Mouse (Mus musculus): Measurements from ENCODE around the gene Cblc. TPM values are rescaled to one million over a fixed set of nuclear protein-coding genes. Genes with fewer than 3 reads are reported as not detected.

Cblc gene
- polyA plus RNA-seq, 1 experiment from 2014 or later = 0.59 TPM

GRCm38 (mm10) chr7:19768251-19768650, 28.4 kb downstream of the Cblc start:
- no peak overlapping the region for H3K4me2 ChIP-seq (replicated peaks; ENCODE audit: low read depth, low read length)
- ATAC-seq (ENCODE audit: low FRiP score) (no peak), DNase-seq (ENCODE audit: low spot score) (no peak)
- H3K4me1 ChIP-seq (replicated peaks; ENCODE audit: control insufficient read depth, insufficient read depth, low read length) = peaks cover 6% of the 10 kb centered on the region
- H3K27me3 ChIP-seq (ENCODE audit: control insufficient read depth, insufficient read depth, low read length) = peaks cover 18% of the 10 kb centered on the region
- H3K36me3 ChIP-seq (ENCODE audit: control insufficient read depth, insufficient read depth, low read length) = no peaks in the 10 kb centered on the region
- no peak overlapping the region for H3K4me3 ChIP-seq (ENCODE audit: low read depth, low read length)
- H3K27ac ChIP-seq (ENCODE audit: low read depth, low read length) = no peak overlapping the region
- H3K9ac ChIP-seq (ENCODE audit: low read depth, low read length) = no peak overlapping the region
- WGBS = 67% methylated on average over 13 of the region's 14 CpGs
- H3K9me3 ChIP-seq (ENCODE audit: control insufficient read depth, low read length) = no peaks in the 10 kb centered on the region

GRCm38 (mm10) chr7:19764581-19764980, 32.0 kb downstream of the Cblc start:
- ATAC-seq (ENCODE audit: low FRiP score) (no peak), DNase-seq (ENCODE audit: low spot score) (no peak)
- Histone ChIP-seq H3K36me3 (ENCODE audit: control insufficient read depth, insufficient read depth, low read length) (no peaks in the 10 kb centered on the region), H3K9ac (ENCODE audit: low read depth, low read length) (no peak overlapping the region), H3K4me3 (ENCODE audit: low read depth, low read length) (no peak overlapping the region), H3K27ac (ENCODE audit: low read depth, low read length) (no peak overlapping the region), H3K4me1 (replicated peaks; ENCODE audit: control insufficient read depth, insufficient read depth, low read length) (no peaks in the 10 kb centered on the region), H3K9me3 (ENCODE audit: control insufficient read depth, low read length) (no peaks in the 10 kb centered on the region), H3K27me3 (ENCODE audit: control insufficient read depth, insufficient read depth, low read length) (0 out of 2 replicates have a peak, but pooled peaks cover 7% of the 10 kb centered on the region), H3K4me2 (replicated peaks; ENCODE audit: low read depth, low read length) (no peak overlapping the region)
- WGBS = 93% methylated on average over 8 of the region's 9 CpGs

GRCm38 (mm10) chr7:19763829-19764477, 32.7 kb downstream of the Cblc start:
- no peak overlapping the region for H3K27ac ChIP-seq (ENCODE audit: low read depth, low read length)
- H3K4me2 ChIP-seq (replicated peaks; ENCODE audit: low read depth, low read length) = no peak overlapping the region
- no peak overlapping the region for H3K9ac ChIP-seq (ENCODE audit: low read depth, low read length)
- H3K9me3 ChIP-seq (ENCODE audit: control insufficient read depth, low read length) = no peaks in the 10 kb centered on the region
- H3K4me3 ChIP-seq (ENCODE audit: low read depth, low read length) = no peak overlapping the region
- H3K4me1 ChIP-seq (replicated peaks; ENCODE audit: control insufficient read depth, insufficient read depth, low read length) = no peaks in the 10 kb centered on the region
- H3K27me3 ChIP-seq (ENCODE audit: control insufficient read depth, insufficient read depth, low read length) = 0 out of 2 replicates have a peak, but pooled peaks cover 3% of the 10 kb centered on the region
- ATAC-seq (ENCODE audit: low FRiP score) (no peak), DNase-seq (ENCODE audit: low spot score) (no peak)
- H3K36me3 ChIP-seq (ENCODE audit: control insufficient read depth, insufficient read depth, low read length) = no peaks in the 10 kb centered on the region
- 88% methylated on average over 13 of the region's 13 CpGs for WGBS

GRCm38 (mm10) chr7:19762283-19762682, 34.3 kb downstream of the Cblc start:
- no peak for DNase-seq (ENCODE audit: low spot score)
- Histone ChIP-seq H3K4me3 (ENCODE audit: low read depth, low read length) (no peak overlapping the region), H3K4me2 (replicated peaks; ENCODE audit: low read depth, low read length) (no peak overlapping the region), H3K36me3 (ENCODE audit: control insufficient read depth, insufficient read depth, low read length) (no peaks in the 10 kb centered on the region), H3K27ac (ENCODE audit: low read depth, low read length) (no peak overlapping the region), H3K9me3 (ENCODE audit: control insufficient read depth, low read length) (no peaks in the 10 kb centered on the region), H3K4me1 (replicated peaks; ENCODE audit: control insufficient read depth, insufficient read depth, low read length) (no peaks in the 10 kb centered on the region), H3K9ac (ENCODE audit: low read depth, low read length) (no peak overlapping the region), H3K27me3 (ENCODE audit: control insufficient read depth, insufficient read depth, low read length) (no peaks in the 10 kb centered on the region)
- ATAC-seq (ENCODE audit: low FRiP score) = no peak
- 89% methylated on average over 11 of the region's 11 CpGs for WGBS

GRCm38 (mm10) chr7:19760021-19760420, 36.6 kb downstream of the Cblc start:
- H3K9me3 ChIP-seq (ENCODE audit: control insufficient read depth, low read length) = no peaks in the 10 kb centered on the region
- H3K4me2 ChIP-seq (replicated peaks; ENCODE audit: low read depth, low read length) = no peak overlapping the region
- no peak overlapping the region for H3K9ac ChIP-seq (ENCODE audit: low read depth, low read length)
- H3K4me1 ChIP-seq (replicated peaks; ENCODE audit: control insufficient read depth, insufficient read depth, low read length) = no peaks in the 10 kb centered on the region
- no peaks in the 10 kb centered on the region for H3K36me3 ChIP-seq (ENCODE audit: control insufficient read depth, insufficient read depth, low read length)
- no peaks in the 10 kb centered on the region for H3K27me3 ChIP-seq (ENCODE audit: control insufficient read depth, insufficient read depth, low read length)
- ATAC-seq (ENCODE audit: low FRiP score) (no peak), DNase-seq (ENCODE audit: low spot score) (no peak)
- no peak overlapping the region for H3K27ac ChIP-seq (ENCODE audit: low read depth, low read length)
- WGBS = 90% methylated on average over 13 of the region's 13 CpGs
- no peak overlapping the region for H3K4me3 ChIP-seq (ENCODE audit: low read depth, low read length)

GRCm38 (mm10) chr7:19758623-19759022, 38.0 kb downstream of the Cblc start:
- WGBS = 92% methylated on average over 13 of the region's 13 CpGs
- Histone ChIP-seq H3K36me3 (ENCODE audit: control insufficient read depth, insufficient read depth, low read length) (no peaks in the 10 kb centered on the region), H3K4me2 (replicated peaks; ENCODE audit: low read depth, low read length) (no peak overlapping the region), H3K4me1 (replicated peaks; ENCODE audit: control insufficient read depth, insufficient read depth, low read length) (no peaks in the 10 kb centered on the region), H3K9ac (ENCODE audit: low read depth, low read length) (no peak overlapping the region), H3K4me3 (ENCODE audit: low read depth, low read length) (no peak overlapping the region), H3K27ac (ENCODE audit: low read depth, low read length) (no peak overlapping the region), H3K9me3 (ENCODE audit: control insufficient read depth, low read length) (no peaks in the 10 kb centered on the region), H3K27me3 (ENCODE audit: control insufficient read depth, insufficient read depth, low read length) (no peaks in the 10 kb centered on the region)
- DNase-seq (ENCODE audit: low spot score) (no peak), ATAC-seq (ENCODE audit: low FRiP score) (no peak)

- H3K27ac ChIP-seq (ENCODE audit: low read depth, low read length) = no peak overlapping the region
- no peaks in the 10 kb centered on the region for H3K4me1 ChIP-seq (replicated peaks; ENCODE audit: control insufficient read depth, insufficient read depth, low read length)
- no peaks in the 10 kb centered on the region for H3K36me3 ChIP-seq (ENCODE audit: control insufficient read depth, insufficient read depth, low read length)
- DNase-seq (ENCODE audit: low spot score) (no peak), ATAC-seq (ENCODE audit: low FRiP score) (0 out of 2 replicates have a peak, but pooled peaks have one; percentile 25)
- 81% methylated on average over 23 of the region's 24 CpGs for WGBS
- H3K9ac ChIP-seq (ENCODE audit: low read depth, low read length) = no peak overlapping the region
- no peaks in the 10 kb centered on the region for H3K9me3 ChIP-seq (ENCODE audit: control insufficient read depth, low read length)
- H3K27me3 ChIP-seq (ENCODE audit: control insufficient read depth, insufficient read depth, low read length) = no peaks in the 10 kb centered on the region
- no peak overlapping the region; the same call in 1 of the 2 replicates for H3K4me2 ChIP-seq (replicated peaks; ENCODE audit: low read depth, low read length)
- H3K4me3 ChIP-seq (ENCODE audit: low read depth, low read length) = no peak overlapping the region
Observed at GRCm38 (mm10) chr7:19755851-19756786, 40.5 kb downstream of the Cblc start.

GRCm38 (mm10) chr7:19755008-19755407, 41.6 kb downstream of the Cblc start:
- no peaks in the 10 kb centered on the region; the same call in 1 of the 2 replicates for H3K4me1 ChIP-seq (replicated peaks; ENCODE audit: control insufficient read depth, insufficient read depth, low read length)
- DNase-seq (ENCODE audit: low spot score) (no peak), ATAC-seq (ENCODE audit: low FRiP score) (no peak)
- no peak overlapping the region for H3K4me3 ChIP-seq (ENCODE audit: low read depth, low read length)
- H3K9ac ChIP-seq (ENCODE audit: low read depth, low read length) = no peak overlapping the region
- H3K27me3 ChIP-seq (ENCODE audit: control insufficient read depth, insufficient read depth, low read length) = no peaks in the 10 kb centered on the region
- no peak overlapping the region for H3K27ac ChIP-seq (ENCODE audit: low read depth, low read length)
- H3K4me2 ChIP-seq (replicated peaks; ENCODE audit: low read depth, low read length) = no peak overlapping the region
- H3K36me3 ChIP-seq (ENCODE audit: control insufficient read depth, insufficient read depth, low read length) = no peaks in the 10 kb centered on the region
- WGBS = 87% methylated on average over 2 of the region's 2 CpGs
- H3K9me3 ChIP-seq (ENCODE audit: control insufficient read depth, low read length) = no peaks in the 10 kb centered on the region

All from hindbrain, embryonic 11.5 days (tissue).